ENCODE assay signal across 18 mouse cellular contexts in genomic region chr12:87000840-87001176, GRCm38 (mm10). TPM values are rescaled to one million over a fixed set of nuclear protein-coding genes. Genes with fewer than 3 reads are reported as not detected.
A peak's percentile ranks its signal among the peaks of the same experiment; 100 is the strongest.
DNase-seq lines count a peak whose midpoint lies in the region; ATAC-seq and TF ChIP-seq lines count a peak whose summit lies in the region.
"Had no signal": no experiment of that assay in that cellular context is flagged by ENCODE, and none has a peak within 500 bp of the region (broad histone marks: within the 10 kb centered on the region; RNA-seq: fewer than 3 reads in every experiment).

No protein-coding gene starts in this region.

- intact Hi-C loops in heart, postnatal 25 days (cut with DNase I): loop anchor here (2.0 kb wide), 1 partner anchor 52 kb away; no protein-coding TSS in a partner anchor

- TF ChIP-seq EP300 in MEL (IDR thresholded peaks at IDR 0.05; ENCODE audit: low read depth in 1 of 2, low read length in 2 of 2): no peak

- no peaks in the 10 kb centered on the region for H3K79me2 ChIP-seq in MEL (ENCODE audit: control insufficient read depth, insufficient read depth, low read length, poor library complexity)

- 43% methylated on average over 6 of the region's 6 CpGs for WGBS in heart, embryonic 12.5 days
- WGBS in forebrain, embryonic 15.5 days: 31% methylated on average over 6 of the region's 6 CpGs
- 46% methylated on average over 6 of the region's 6 CpGs for WGBS in midbrain, embryonic 13.5 days
- WGBS in intestine, postnatal 0 days: 40% methylated on average over 6 of the region's 6 CpGs

- peaks cover 3% of the 10 kb centered on the region; the same call in 1 of the 2 replicates for H3K27me3 ChIP-seq in heart, embryonic 12.5 days (replicated peaks)
- H3K27me3 ChIP-seq in MEL (ENCODE audit: control insufficient read depth in 1 of 2, insufficient read depth in 2 of 2, low read length in 2 of 2): 0 out of 4 replicates have a peak, but pooled peaks cover 0 to 2% of the 10 kb centered on the region in 2 experiments
- H3K27me3 ChIP-seq in forebrain, embryonic 15.5 days: no peaks in the 10 kb centered on the region
- no peaks in the 10 kb centered on the region for H3K27me3 ChIP-seq in midbrain, embryonic 13.5 days
- H3K27me3 ChIP-seq in intestine, postnatal 0 days (replicated peaks; ENCODE audit: control insufficient read depth, insufficient read depth, low read length): no peaks in the 10 kb centered on the region
- H3K27me3 ChIP-seq: intestine, embryonic 15.5 days had no signal

- ATAC-seq in heart, embryonic 12.5 days (ENCODE audit: insufficient number of reproducible peaks, low FRiP score): peak; percentile 33; the same call in 1 of the 2 replicates
- peak; percentile 46 for ATAC-seq in forebrain, embryonic 15.5 days (replicated peaks)
- peak; percentile 63 for ATAC-seq in midbrain, embryonic 13.5 days
- ATAC-seq in intestine, postnatal 0 days: no peak
- ATAC-seq: intestine, embryonic 15.5 days had no signal

- peaks cover 14% of the 10 kb centered on the region for H3K4me1 ChIP-seq in heart, embryonic 12.5 days (replicated peaks)
- H3K4me1 ChIP-seq in MEL (ENCODE audit: control insufficient read depth in 1 of 2, insufficient read depth in 2 of 2, low read length in 2 of 2): peaks cover 0 to 10% of the 10 kb centered on the region in 2 experiments; a peak in 2 of 4 replicates
- H3K4me1 ChIP-seq in forebrain, embryonic 15.5 days: peaks cover 7% of the 10 kb centered on the region
- H3K4me1 ChIP-seq in midbrain, embryonic 13.5 days (replicated peaks): peaks cover 22% of the 10 kb centered on the region
- H3K4me1 ChIP-seq in intestine, postnatal 0 days (replicated peaks; ENCODE audit: control insufficient read depth, insufficient read depth, low read length): no peaks in the 10 kb centered on the region
- H3K4me1 ChIP-seq: intestine, embryonic 15.5 days; limb, embryonic 13.5 days had no signal

- TF ChIP-seq POLR2A in MEL (IDR thresholded peaks at IDR 0.05; ENCODE audit: control insufficient read depth in 1 of 2, insufficient read depth in 1 of 2, low read depth in 1 of 2, low read length in 2 of 2, poor library complexity in 1 of 2): no peak

- H3K36me3 ChIP-seq in heart, embryonic 12.5 days: no peaks in the 10 kb centered on the region
- no peaks in the 10 kb centered on the region; a peak in 1 of 4 replicates for H3K36me3 ChIP-seq in MEL (ENCODE audit: control insufficient read depth in 1 of 2, insufficient read depth in 2 of 2, low read length in 2 of 2)
- no peaks in the 10 kb centered on the region for H3K36me3 ChIP-seq in forebrain, embryonic 15.5 days
- H3K36me3 ChIP-seq in midbrain, embryonic 13.5 days: no peaks in the 10 kb centered on the region
- H3K36me3 ChIP-seq in intestine, postnatal 0 days (ENCODE audit: control insufficient read depth, insufficient read depth): no peaks in the 10 kb centered on the region
- H3K36me3 ChIP-seq: intestine, embryonic 15.5 days; limb, embryonic 13.5 days had no signal

- no peak overlapping the region for H3K4me2 ChIP-seq in heart, embryonic 12.5 days
- no peak overlapping the region for H3K4me2 ChIP-seq in forebrain, embryonic 15.5 days (replicated peaks)
- no peak overlapping the region for H3K4me2 ChIP-seq in midbrain, embryonic 13.5 days (replicated peaks)
- no peak overlapping the region for H3K4me2 ChIP-seq in intestine, postnatal 0 days (replicated peaks; ENCODE audit: low read depth)
- H3K4me2 ChIP-seq: intestine, embryonic 15.5 days; limb, embryonic 13.5 days had no signal

- H3K27ac ChIP-seq in heart, embryonic 12.5 days (ENCODE audit: poor library complexity, severe bottlenecking): no peak overlapping the region
- no peak overlapping the region for H3K27ac ChIP-seq in MEL (ENCODE audit: control insufficient read depth, low read depth, low read length)
- H3K27ac ChIP-seq in forebrain, embryonic 15.5 days (replicated peaks): no peak overlapping the region
- H3K27ac ChIP-seq in midbrain, embryonic 13.5 days: no peak overlapping the region
- H3K27ac ChIP-seq in intestine, postnatal 0 days (ENCODE audit: low read depth, low read length): no peak overlapping the region; the same call in 1 of the 2 replicates
- H3K27ac ChIP-seq: intestine, embryonic 15.5 days; kidney, postnatal 0 days; limb, embryonic 13.5 days; macrophage; stomach, postnatal 0 days had no signal

- no peak overlapping the region for H3K4me3 ChIP-seq in heart, embryonic 12.5 days
- no peak overlapping the region for H3K4me3 ChIP-seq in MEL (ENCODE audit: control insufficient read depth in 1 of 2, insufficient read depth in 1 of 2, low read depth in 2 of 2, low read length in 2 of 2)
- no peak overlapping the region for H3K4me3 ChIP-seq in forebrain, embryonic 15.5 days
- H3K4me3 ChIP-seq in midbrain, embryonic 13.5 days (replicated peaks): no peak overlapping the region
- H3K4me3 ChIP-seq in intestine, postnatal 0 days (ENCODE audit: low read depth, low read length): no peak overlapping the region
- H3K4me3 ChIP-seq: intestine, embryonic 15.5 days; limb, embryonic 13.5 days had no signal

- H3K9ac ChIP-seq in heart, embryonic 12.5 days: no peak overlapping the region
- H3K9ac ChIP-seq in MEL (ENCODE audit: control insufficient read depth, low read depth, low read length, poor library complexity, severe bottlenecking): no peak overlapping the region
- H3K9ac ChIP-seq in forebrain, embryonic 15.5 days (replicated peaks): no peak overlapping the region
- H3K9ac ChIP-seq in midbrain, embryonic 13.5 days (replicated peaks): no peak overlapping the region
- H3K9ac ChIP-seq in intestine, postnatal 0 days (ENCODE audit: low read depth, low read length): no peak overlapping the region
- H3K9ac ChIP-seq: intestine, embryonic 15.5 days; limb, embryonic 13.5 days had no signal

- DNase-seq in heart, postnatal 25 days (ENCODE audit: low spot score): no peak
- DNase-seq in MEL (ENCODE audit: low read depth, low spot score): no peak
- no peak for DNase-seq in left cerebral cortex, adult 11 months (ENCODE audit: low spot score)
- DNase-seq in heart, adult 18-20 months: no peak
- DNase-seq: lung, adult 18-20 months; thymus, postnatal 14 days had no signal

- TF ChIP-seq RAD21 in MEL (IDR thresholded peaks at IDR 0.05; ENCODE audit: low read depth, low read length): no peak

- no peaks in the 10 kb centered on the region for H3K9me3 ChIP-seq in heart, embryonic 12.5 days (replicated peaks)
- H3K9me3 ChIP-seq in MEL (replicated peaks; ENCODE audit: insufficient read depth, low read length): no peaks in the 10 kb centered on the region
- no peaks in the 10 kb centered on the region for H3K9me3 ChIP-seq in forebrain, embryonic 15.5 days
- no peaks in the 10 kb centered on the region for H3K9me3 ChIP-seq in midbrain, embryonic 13.5 days
- H3K9me3 ChIP-seq in intestine, postnatal 0 days (ENCODE audit: control insufficient read depth): no peaks in the 10 kb centered on the region
- H3K9me3 ChIP-seq: intestine, embryonic 15.5 days; limb, embryonic 13.5 days had no signal

- no peak for TF ChIP-seq CTCF in MEL (IDR thresholded peaks at IDR 0.05 in 2 of 3, conservative IDR thresholded peaks at IDR 0.05 in 1 of 3; ENCODE audit: control insufficient read depth in 1 of 3, insufficient read depth in 1 of 3, low read depth in 2 of 3, low read length in 3 of 3, poor library complexity in 1 of 3, severe bottlenecking in 1 of 3)
- no peak for TF ChIP-seq CTCF in intestine, postnatal 0 days (IDR thresholded peaks at IDR 0.05; ENCODE audit: low read depth)

TF ChIP-seq in MEL, 35 proteins besides CTCF, POLR2A, EP300 and RAD21:
- no peak for TF ChIP-seq HCFC1 (IDR thresholded peaks at IDR 0.05; ENCODE audit: low read depth, low read length)
- TF ChIP-seq JUND (IDR thresholded peaks at IDR 0.05; ENCODE audit: low read depth, low read length): 0 out of 2 replicates have a peak, but pooled peaks have one; percentile 8

RNA-seq across cellular contexts. Expression of gene Zdhhc22, which starts 10.6 kb away (rescaled TPM):
- polyA plus RNA-seq in heart, embryonic 12.5 days (2016; fragmentation: Nextera tagmentation; extraction: Ambion mirVana): not detected in 2 replicates
- not detected for total RNA-seq in heart, postnatal 25 days (2021)
- total RNA-seq in MEL (2012; rRNA removed): not detected in 2 replicates
- under 1 TPM in 1 of 2 experiments, not detected in 1; 0.10 TPM for polyA plus RNA-seq in MEL (2012; ENCODE audit: insufficient read depth in 1 of 2, insufficient read length in 2 of 2, low read depth in 1 of 2, low replicate concordance in 2 of 2, missing spikeins in 1 of 2)
- 6.6 and 7.1 TPM in 2 replicates for polyA plus RNA-seq in forebrain, embryonic 15.5 days (2015; fragmentation: Nextera tagmentation; extraction: Ambion mirVana)
- polyA plus RNA-seq in midbrain, embryonic 13.5 days (2015; fragmentation: Nextera tagmentation; extraction: Ambion mirVana): 6.0 and 7.1 TPM in 2 replicates
- polyA plus RNA-seq in intestine, postnatal 0 days (2015; fragmentation: Nextera tagmentation; extraction: Ambion mirVana): 0.46 and 0.55 TPM in 2 replicates
- not detected for total RNA-seq in heart, adult 18-20 months (2021)
- polyA plus RNA-seq: gonadal fat pad, adult 2 months; heart, postnatal 0 days; limb, embryonic 13.5 days; macrophage; spleen, adult 2 months had no signal

RNA-seq across cellular contexts. Expression of gene Tmem63c, which starts 20.3 kb away (rescaled TPM):
- not detected in 2 replicates for polyA plus RNA-seq in heart, embryonic 12.5 days (2016; fragmentation: Nextera tagmentation; extraction: Ambion mirVana)
- under 1 TPM; 0.13 to 0.14 TPM for total RNA-seq in heart, postnatal 25 days (2021)
- 0.04 TPM in 1 of 2 replicates, not detected in the other for total RNA-seq in MEL (2012; rRNA removed)
- polyA plus RNA-seq in MEL (2012; ENCODE audit: insufficient read depth in 1 of 2, insufficient read length in 2 of 2, low read depth in 1 of 2, low replicate concordance in 2 of 2, missing spikeins in 1 of 2): not detected
- polyA plus RNA-seq in forebrain, embryonic 15.5 days (2015; fragmentation: Nextera tagmentation; extraction: Ambion mirVana): 5.7 and 7.0 TPM in 2 replicates
- polyA plus RNA-seq in midbrain, embryonic 13.5 days (2015; fragmentation: Nextera tagmentation; extraction: Ambion mirVana): 3.7 and 4.3 TPM in 2 replicates
- 0.52 and 0.71 TPM in 2 replicates for polyA plus RNA-seq in intestine, postnatal 0 days (2015; fragmentation: Nextera tagmentation; extraction: Ambion mirVana)
- total RNA-seq in heart, adult 18-20 months (2021): under 1 TPM; 0.08 to 0.12 TPM
- polyA plus RNA-seq: heart, postnatal 0 days; macrophage had no signal

RNA-seq across cellular contexts. Expression of gene Cipc, which starts 54.0 kb away (rescaled TPM):
- polyA plus RNA-seq in heart, embryonic 12.5 days (2016; fragmentation: Nextera tagmentation; extraction: Ambion mirVana): 28.9 and 29.3 TPM in 2 replicates
- 10 to 100 TPM; 41.1 to 48.6 TPM for total RNA-seq in heart, postnatal 25 days (2021)
- total RNA-seq in MEL (2012; rRNA removed): 22.5 and 24.8 TPM in 2 replicates
- polyA plus RNA-seq in MEL (2012; ENCODE audit: insufficient read depth in 1 of 2, insufficient read length in 2 of 2, low read depth in 1 of 2, low replicate concordance in 2 of 2, missing spikeins in 1 of 2): 10 to 100 TPM; 27.5 to 98.1 TPM
- 53.6 and 55.3 TPM in 2 replicates for polyA plus RNA-seq in forebrain, embryonic 15.5 days (2015; fragmentation: Nextera tagmentation; extraction: Ambion mirVana)
- 49.8 and 51.2 TPM in 2 replicates for polyA plus RNA-seq in midbrain, embryonic 13.5 days (2015; fragmentation: Nextera tagmentation; extraction: Ambion mirVana)
- 3.2 and 3.8 TPM in 2 replicates for polyA plus RNA-seq in intestine, postnatal 0 days (2015; fragmentation: Nextera tagmentation; extraction: Ambion mirVana)
- total RNA-seq in heart, adult 18-20 months (2021): 10 to 100 TPM; 37.1 to 40.8 TPM
